Mouse (Mus musculus) layer of hippocampus, postnatal 14 days (tissue): ENCODE measurements at regions not wholly inside any gene's neighbourhood (a gene's known extent, or its start where the extent isn't known, plus 50 kb on each side); places are given as distances from the start of the nearest gene placed in this dataset.
A peak's percentile ranks its signal among the peaks of the same experiment; 100 is the strongest.

ENCODE experiments used
- DNase-seq, 2 experiments: peaks; one replicate each; pipeline ENCODE4 v3.0.0; 2021 to 2022; ENCODE audit warnings: low spot score in 2 of 2, mixed read lengths in 1 of 2

- no peak for DNase-seq
These were observed 200.5 kb upstream of the Rasgrp1 start for GRCm38 (mm10) chr2:117543301-117543782.

- no peak for DNase-seq
These were observed 205.5 kb upstream of the Rasgrp1 start for GRCm38 (mm10) chr2:117548273-117548672.

GRCm38 (mm10) chr2:117556301-117556700, 213.5 kb upstream of the Rasgrp1 start:
- no peak for DNase-seq

GRCm38 (mm10) chr2:117570987-117571386, 228.2 kb upstream of the Rasgrp1 start:
- DNase-seq: no peak

- no peak for DNase-seq
These were observed 244.6 kb upstream of the Rasgrp1 start for GRCm38 (mm10) chr2:117587381-117587780.

- DNase-seq: no peak
These were observed 252.2 kb upstream of the Rasgrp1 start for GRCm38 (mm10) chr2:117595028-117595427.

GRCm38 (mm10) chr2:117597573-117597972, 254.8 kb upstream of the Rasgrp1 start:
- no peak for DNase-seq

- no peak for DNase-seq
These were observed 272.0 kb upstream of the Rasgrp1 start for GRCm38 (mm10) chr2:117614772-117615171.

- no peak for DNase-seq
These were observed 275.3 kb upstream of the Rasgrp1 start for GRCm38 (mm10) chr2:117618063-117618462.

GRCm38 (mm10) chr2:117623955-117624354, 281.2 kb upstream of the Rasgrp1 start:
- peak in 1 of 2 experiments; percentile 6 for DNase-seq

GRCm38 (mm10) chr2:117634906-117635305, 292.1 kb upstream of the Rasgrp1 start:
- no peak for DNase-seq

GRCm38 (mm10) chr2:117637397-117637796, 294.6 kb upstream of the Rasgrp1 start:
- no peak for DNase-seq

GRCm38 (mm10) chr2:117652101-117652500, 309.3 kb upstream of the Rasgrp1 start:
- no peak for DNase-seq

GRCm38 (mm10) chr2:117652647-117653046, 309.8 kb upstream of the Rasgrp1 start:
- no peak for DNase-seq

- no peak for DNase-seq
These were observed 313.9 kb upstream of the Rasgrp1 start for GRCm38 (mm10) chr2:117656546-117657175.

GRCm38 (mm10) chr2:117660217-117660924, 317.6 kb upstream of the Rasgrp1 start:
- DNase-seq: no peak

- DNase-seq: no peak
These were observed 319.9 kb upstream of the Rasgrp1 start for GRCm38 (mm10) chr2:117662653-117663052.

GRCm38 (mm10) chr2:117666528-117666927, 323.7 kb upstream of the Rasgrp1 start:
- DNase-seq: no peak

- no peak for DNase-seq
These were observed 325.3 kb upstream of the Rasgrp1 start for GRCm38 (mm10) chr2:117668137-117668536.

GRCm38 (mm10) chr2:117674877-117675276, 332.1 kb upstream of the Rasgrp1 start:
- DNase-seq: peak in 1 of 2 experiments; percentile 2

GRCm38 (mm10) chr2:117678650-117679049, 335.8 kb upstream of the Rasgrp1 start:
- no peak for DNase-seq

- peak in 1 of 2 experiments; percentile 43 for DNase-seq
These were observed 343.1 kb upstream of the Rasgrp1 start for GRCm38 (mm10) chr2:117685836-117686453.
